Mouse (Mus musculus) stomach, embryonic 16.5 days (tissue): ENCODE results near the gene Xntrpc. TPM values are rescaled to one million over a fixed set of nuclear protein-coding genes. Genes with fewer than 3 reads are reported as not detected.
"Not testable (repeated sequence)": the region's sequence is repeated elsewhere in the genome, so short reads cannot be mapped to it uniquely, and the experiment has no call there.

ENCODE experiments used
- ATAC-seq: fragments of 200-750 bp; cut with Nextera tagmentation; 2 replicates; pipeline ENCODE4 v1.8.0; 2017; ENCODE audit warnings: moderate number of reproducible peaks, moderate TSS enrichment; ENCODE audit not compliant: insufficient read depth, low FRiP score
- H3K27ac ChIP-seq: fragments of 300-500 bp; sonication (generic); 2 replicates; pipeline ENCODE4 v1.5.1; 2014; ENCODE audit warnings: low read length
- H3K27me3 ChIP-seq: fragments of 300-500 bp; sonication (generic); 2 replicates; pipeline ENCODE4 v1.6.1; 2014; ENCODE audit warnings: low read length, control low read depth, mixed read lengths; ENCODE audit not compliant: control insufficient read depth, insufficient read depth
- H3K36me3 ChIP-seq: fragments of 300-500 bp; sonication (generic); 2 replicates; pipeline ENCODE4 v1.6.1; 2014; ENCODE audit warnings: low read length; ENCODE audit not compliant: control insufficient read depth, insufficient read depth
- H3K4me1 ChIP-seq: fragments of 300-500 bp; sonication (generic); 2 replicates; pipeline ENCODE4 v1.6.1; 2014; ENCODE audit warnings: low read length, control low read depth, mixed read lengths; ENCODE audit not compliant: control insufficient read depth, insufficient read depth
- H3K4me2 ChIP-seq: fragments of 300-500 bp; sonication (generic); 2 replicates; pipeline ENCODE4 v1.6.1; 2014; ENCODE audit warnings: low read depth, low read length, mixed read lengths
- H3K4me3 ChIP-seq: fragments of 300-500 bp; sonication (generic); replicated peaks from 2 replicates; pipeline ENCODE4 v1.5.1; 2014; ENCODE audit warnings: mild to moderate bottlenecking, low read length
- H3K9ac ChIP-seq: fragments of 300-500 bp; sonication (generic); 2 replicates; pipeline ENCODE4 v1.6.1; 2014; ENCODE audit warnings: low read length
- H3K9me3 ChIP-seq: fragments of 300-500 bp; sonication (generic); replicated peaks from 2 replicates; pipeline ENCODE4 v1.6.1; 2016; ENCODE audit warnings: low read length, control low read depth; ENCODE audit not compliant: control insufficient read depth
- WGBS: fragments of 180-500 bp; shearing (Covaris S2); extraction: QIAGEN DNeasy Blood & Tissue Kit; methylation state at CpG from one replicate; pipeline ENCODE4 v1.1.7; 2014; 5-methylcytosine and 5-hydroxymethylcytosine counted together
- polyA plus RNA-seq: library from polyadenylated mRNA; unstranded; fragments of >200 nt; fragmentation: Nextera tagmentation; extraction: Ambion mirVana; gene quantifications from 2 replicates; pipeline ENCODE4 v1.2.1, GENCODE M21; 2015

Gene Xntrpc
- polyA plus RNA-seq, 1 experiment from 2014 or later = 1.1 TPM

GRCm38 (mm10) chr7:102025187-102026119 lies 40.1 kb upstream of the Xntrpc start:
- no peak for ATAC-seq
- peaks cover 21% of the 10 kb centered on the region; the same call in 1 of the 2 replicates for H3K36me3 ChIP-seq
- no peak overlapping the region for H3K9ac ChIP-seq
- no peak overlapping the region for H3K27ac ChIP-seq
- no peak overlapping the region for H3K4me2 ChIP-seq
- H3K27me3 ChIP-seq = no peaks in the 10 kb centered on the region
- WGBS = 86% methylated on average over 2 of the region's 2 CpGs
- H3K4me3 ChIP-seq = no peak overlapping the region
- no peaks in the 10 kb centered on the region for H3K9me3 ChIP-seq
- no peaks in the 10 kb centered on the region for H3K4me1 ChIP-seq

- H3K27ac ChIP-seq = no peak overlapping the region
- no peaks in the 10 kb centered on the region for H3K9me3 ChIP-seq
- no peaks in the 10 kb centered on the region for H3K4me1 ChIP-seq
- H3K4me2 ChIP-seq = no peak overlapping the region
- no peaks in the 10 kb centered on the region for H3K27me3 ChIP-seq
- ATAC-seq = no peak
- WGBS = 89% methylated on average over 1 of the region's 1 CpGs
- H3K4me3 ChIP-seq = no peak overlapping the region
- H3K36me3 ChIP-seq = peaks cover 27% of the 10 kb centered on the region
- H3K9ac ChIP-seq = no peak overlapping the region
These were observed 30.6 kb upstream of the Xntrpc start for GRCm38 (mm10) chr7:102034904-102035303.

GRCm38 (mm10) chr7:102035534-102035933 lies 30.0 kb upstream of the Xntrpc start:
- no peaks in the 10 kb centered on the region for H3K4me1 ChIP-seq
- H3K27me3 ChIP-seq = no peaks in the 10 kb centered on the region
- H3K4me2 ChIP-seq = no peak overlapping the region
- no peak overlapping the region for H3K27ac ChIP-seq
- no peak for ATAC-seq
- H3K36me3 ChIP-seq = peaks cover 27% of the 10 kb centered on the region
- no peaks in the 10 kb centered on the region for H3K9me3 ChIP-seq
- H3K9ac ChIP-seq = no peak overlapping the region
- no peak overlapping the region for H3K4me3 ChIP-seq
- 73% methylated on average over 2 of the region's 2 CpGs for WGBS

GRCm38 (mm10) chr7:102037318-102037717 lies 28.2 kb upstream of the Xntrpc start:
- Histone ChIP-seq H3K4me1 (no peaks in the 10 kb centered on the region), H3K4me3 (no peak overlapping the region), H3K27ac (no peak overlapping the region), H3K9ac (no peak overlapping the region), H3K27me3 (no peaks in the 10 kb centered on the region), H3K36me3 (peaks cover 22% of the 10 kb centered on the region), H3K4me2 (no peak overlapping the region), H3K9me3 (no peaks in the 10 kb centered on the region)
- WGBS = 93% methylated on average over 3 of the region's 3 CpGs
- no peak for ATAC-seq

- 62% methylated on average over 2 of the region's 2 CpGs for WGBS
- no peak overlapping the region for H3K4me2 ChIP-seq
- H3K36me3 ChIP-seq = peaks cover 11% of the 10 kb centered on the region
- no peaks in the 10 kb centered on the region for H3K27me3 ChIP-seq
- no peak for ATAC-seq
- H3K27ac ChIP-seq = no peak overlapping the region
- H3K9ac ChIP-seq = no peak overlapping the region
- no peaks in the 10 kb centered on the region for H3K4me1 ChIP-seq
- H3K9me3 ChIP-seq = no peaks in the 10 kb centered on the region
- H3K4me3 ChIP-seq = no peak overlapping the region
These were observed 23.2 kb upstream of the Xntrpc start for GRCm38 (mm10) chr7:102042314-102042713.

GRCm38 (mm10) chr7:102048524-102048923 lies 17.0 kb upstream of the Xntrpc start:
- not testable (repeated sequence) for H3K36me3 ChIP-seq, H3K27ac ChIP-seq, H3K4me2 ChIP-seq, ATAC-seq, H3K27me3 ChIP-seq, H3K4me3 ChIP-seq, H3K9ac ChIP-seq, H3K9me3 ChIP-seq, H3K4me1 ChIP-seq

GRCm38 (mm10) chr7:102061353-102061752 lies 4.2 kb upstream of the Xntrpc start:
- 82% methylated on average over 3 of the region's 3 CpGs for WGBS
- no peaks in the 10 kb centered on the region for H3K9me3 ChIP-seq
- H3K9ac ChIP-seq = no peak overlapping the region
- H3K27me3 ChIP-seq = no peaks in the 10 kb centered on the region
- H3K4me2 ChIP-seq = no peak overlapping the region
- no peak overlapping the region for H3K4me3 ChIP-seq
- peaks cover 11% of the 10 kb centered on the region for H3K4me1 ChIP-seq
- ATAC-seq = no peak
- no peak overlapping the region for H3K27ac ChIP-seq
- no peaks in the 10 kb centered on the region for H3K36me3 ChIP-seq

- Histone ChIP-seq H3K36me3 (no peaks in the 10 kb centered on the region), H3K9me3 (no peaks in the 10 kb centered on the region), H3K27ac (0 out of 2 replicates have a peak overlapping the region, but pooled peaks have one; percentile 5), H3K4me2 (no peak overlapping the region), H3K9ac (no peak overlapping the region), H3K27me3 (no peaks in the 10 kb centered on the region), H3K4me3 (no peak overlapping the region), H3K4me1 (peaks cover 14% of the 10 kb centered on the region)
- no peak for ATAC-seq
- 58% methylated on average over 1 of the region's 1 CpGs for WGBS
These were observed 3.3 kb upstream of the Xntrpc start for GRCm38 (mm10) chr7:102062203-102062602.

GRCm38 (mm10) chr7:102063891-102064290 lies 1.6 kb upstream of the Xntrpc start:
- 73% methylated on average over 9 of the region's 9 CpGs for WGBS
- no peak overlapping the region for H3K27ac ChIP-seq
- H3K36me3 ChIP-seq = no peaks in the 10 kb centered on the region
- peak overlapping the region; percentile 70 for H3K4me3 ChIP-seq
- H3K4me1 ChIP-seq = peaks cover 14% of the 10 kb centered on the region
- no peaks in the 10 kb centered on the region for H3K9me3 ChIP-seq
- ATAC-seq = no peak
- no peaks in the 10 kb centered on the region for H3K27me3 ChIP-seq
- peak overlapping the region; percentile 63 for H3K4me2 ChIP-seq
- no peak overlapping the region for H3K9ac ChIP-seq
